Mouse (Mus musculus) small intestine, adult 2 months (tissue): ENCODE results near the gene Ddah1.

Experiments used
- CTCF ChIP-seq: fragments of 200-500 bp; IDR thresholded peaks from 2 replicates; pipeline ENCODE4 v1.5.1; 2012; ENCODE audit warnings: low read depth, mild to moderate bottlenecking, control low read depth, inconsistent platforms, low read length, moderate library complexity, mixed read lengths; ENCODE audit not compliant: insufficient replicate concordance, insufficient read length; ENCODE audit errors: extremely low read depth
- POLR2A ChIP-seq: fragments of 200-500 bp; IDR thresholded peaks from 2 replicates; pipeline ENCODE4 v1.6.1; 2012; ENCODE audit warnings: low read depth, mild to moderate bottlenecking, control low read depth, inconsistent platforms, low read length, moderate library complexity

- TF ChIP-seq CTCF: no peak
- TF ChIP-seq POLR2A: no peak
Measured at GRCm38 (mm10) chr3:145874126-145874525, 115.7 kb downstream of the Ddah1 start.
